In the genomic region with DNA sequence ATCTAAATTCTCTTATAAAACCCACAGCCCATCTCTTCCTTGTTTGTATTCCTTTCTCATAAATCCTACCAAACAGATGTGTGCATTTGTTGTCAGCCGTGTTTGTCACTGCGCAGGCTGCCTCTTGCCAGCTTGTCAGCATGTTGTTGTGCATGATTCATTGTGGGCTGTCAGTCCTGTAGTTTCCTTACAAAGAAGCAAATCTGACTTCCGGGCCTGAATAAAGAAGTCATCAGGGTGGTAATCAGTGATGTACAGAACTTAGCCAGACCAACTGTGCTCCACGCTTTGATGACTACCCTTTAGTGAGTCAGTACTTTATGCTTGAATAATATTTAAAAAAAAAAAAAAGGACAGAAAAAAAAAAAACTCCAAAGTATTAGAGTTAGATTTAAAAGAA, we compare ENCODE assay signal across 20 mouse cellular contexts.
DNase-seq lines count a peak whose midpoint lies in the region; ATAC-seq lines count a peak whose summit lies in the region.
"Had no signal": no experiment of that assay in that cellular context is flagged by ENCODE, and none has a peak within 500 bp of the region (broad histone marks: within the 10 kb centered on the region; RNA-seq: fewer than 3 reads in every experiment).

No protein-coding gene starts in this region.

- no peaks in the 10 kb centered on the region for H3K4me1 ChIP-seq in hindbrain, embryonic 16.5 days (ENCODE audit: control insufficient read depth, insufficient read depth, low read depth, low read length)
- no peaks in the 10 kb centered on the region for H3K4me1 ChIP-seq in liver, embryonic 12.5 days
- H3K4me1 ChIP-seq: embryonic facial prominence, embryonic 10.5 days; heart, embryonic 12.5 days; limb, embryonic 12.5 days had no signal

- H3K9ac ChIP-seq in hindbrain, embryonic 16.5 days (ENCODE audit: low read depth, low read length) = no peak overlapping the region
- no peak overlapping the region for H3K9ac ChIP-seq in liver, embryonic 12.5 days
- H3K9ac ChIP-seq: heart, embryonic 12.5 days; limb, embryonic 12.5 days; liver, postnatal 0 days had no signal

- no peaks in the 10 kb centered on the region for H3K27me3 ChIP-seq in hindbrain, embryonic 16.5 days (replicated peaks; ENCODE audit: control insufficient read depth, insufficient read depth, low read length)
- no peaks in the 10 kb centered on the region for H3K27me3 ChIP-seq in liver, embryonic 12.5 days (replicated peaks)
- H3K27me3 ChIP-seq: heart, embryonic 12.5 days; limb, embryonic 12.5 days had no signal

- peak; percentile 77 for ATAC-seq in hindbrain, embryonic 16.5 days
- ATAC-seq in liver, embryonic 12.5 days = no peak
- ATAC-seq: CD4-positive, CD25-positive, alpha-beta regulatory T cell, adult 4 months; liver, postnatal 0 days had no signal

- peak; percentile 2 for DNase-seq in layer of hippocampus, adult 11-12 months (ENCODE audit: low spot score)
- DNase-seq in layer of hippocampus, postnatal 25 days (ENCODE audit: extremely low spot score in 1 of 2, low spot score in 1 of 2) = no peak
- DNase-seq in right cerebral cortex, postnatal 10 days (ENCODE audit: low spot score in 2 of 2) = peak; percentile 23 to 24
- DNase-seq in right cerebral cortex, postnatal 4 days = no peak
- peak; percentile 2 for DNase-seq in mesoderm, embryonic 11.5 days (ENCODE audit: low read depth, low spot score)
- DNase-seq in gastrocnemius, adult 18-20 months (ENCODE audit: low spot score) = no peak
- DNase-seq: cerebellum, adult 9-10 months; gastrocnemius, postnatal 14 days; kidney, adult 2 months; kidney, postnatal 4 days; liver, postnatal 0 days; thymus, postnatal 36 days had no signal

- no peaks in the 10 kb centered on the region for H3K36me3 ChIP-seq in hindbrain, embryonic 16.5 days (ENCODE audit: control insufficient read depth, insufficient read depth, low read length)
- H3K36me3 ChIP-seq in liver, embryonic 12.5 days = no peaks in the 10 kb centered on the region
- H3K36me3 ChIP-seq: embryonic facial prominence, embryonic 10.5 days; heart, embryonic 12.5 days; limb, embryonic 12.5 days had no signal

- no peak overlapping the region for H3K4me2 ChIP-seq in hindbrain, embryonic 16.5 days (ENCODE audit: low read length)
- H3K4me2 ChIP-seq in liver, embryonic 12.5 days = no peak overlapping the region
- H3K4me2 ChIP-seq: heart, embryonic 12.5 days; limb, embryonic 12.5 days had no signal

- no peak overlapping the region for H3K27ac ChIP-seq in hindbrain, embryonic 16.5 days (ENCODE audit: low read depth, low read length)
- H3K27ac ChIP-seq in liver, embryonic 12.5 days = no peak overlapping the region
- H3K27ac ChIP-seq: embryonic facial prominence, embryonic 10.5 days; limb, embryonic 12.5 days; macrophage; stomach, postnatal 0 days had no signal

- no peak overlapping the region for H3K4me3 ChIP-seq in hindbrain, embryonic 16.5 days (ENCODE audit: low read length)
- no peak overlapping the region for H3K4me3 ChIP-seq in liver, embryonic 12.5 days
- H3K4me3 ChIP-seq: embryonic facial prominence, embryonic 10.5 days; heart, embryonic 12.5 days; limb, embryonic 12.5 days had no signal

- no peaks in the 10 kb centered on the region for H3K9me3 ChIP-seq in hindbrain, embryonic 16.5 days (ENCODE audit: control insufficient read depth, low read length)
- no peaks in the 10 kb centered on the region for H3K9me3 ChIP-seq in liver, embryonic 12.5 days (replicated peaks)
- H3K9me3 ChIP-seq: embryonic facial prominence, embryonic 10.5 days; heart, embryonic 12.5 days; limb, embryonic 12.5 days had no signal

- 41% methylated on average over 4 of the region's 4 CpGs for WGBS in hindbrain, embryonic 16.5 days
- WGBS in liver, embryonic 12.5 days (ENCODE audit: insufficient replicate concordance) = 67% methylated on average over 4 of the region's 4 CpGs

Comparison
In these comparisons a context has a peak if more than half of its experiments do, and no peak if none do; other contexts are left out.
1. DNase-seq: peak in layer of hippocampus, adult 11-12 months (single experiment), right cerebral cortex, postnatal 10 days (2 of 2) and mesoderm, embryonic 11.5 days (single experiment); none in layer of hippocampus, postnatal 25 days (0 of 2), right cerebral cortex, postnatal 4 days (single experiment) and gastrocnemius, adult 18-20 months (single experiment).